Mouse (Mus musculus): ENCODE measurements around the gene Slc28a1. TPM values are rescaled to one million over a fixed set of nuclear protein-coding genes. Genes with fewer than 3 reads are reported as not detected.

The Slc28a1 gene
- total and polyA plus RNA-seq, 3 experiments, result not detected

- TF ChIP-seq MAFK (IDR thresholded peaks at IDR 0.05; ENCODE audit: borderline replicate concordance, low read depth, low read length) (no peak), MYC (IDR thresholded peaks at IDR 0.05; ENCODE audit: low read depth, low read length) (no peak), USF2 (IDR thresholded peaks at IDR 0.05; ENCODE audit: borderline replicate concordance in 1 of 2, insufficient read depth in 1 of 2, low read depth in 1 of 2, low read length in 2 of 2) (no peak), UBTF (IDR thresholded peaks at IDR 0.05; ENCODE audit: borderline replicate concordance, insufficient read depth, low read depth, low read length) (no peak), MYB (IDR thresholded peaks at IDR 0.05; ENCODE audit: low read depth, low read length) (no peak), POLR2AphosphoS2 (IDR thresholded peaks at IDR 0.05; ENCODE audit: low read length) (no peak), ZKSCAN1 (IDR thresholded peaks at IDR 0.05; ENCODE audit: low read depth, low read length) (no peak), MEF2A (IDR thresholded peaks at IDR 0.05; ENCODE audit: extremely low read depth, insufficient replicate concordance, low read depth, low read length, poor library complexity, severe bottlenecking) (no peak), CHD2 (IDR thresholded peaks at IDR 0.05; ENCODE audit: low read length) (no peak), ETS1 (IDR thresholded peaks at IDR 0.05; ENCODE audit: low read depth, low read length) (no peak), EP300 (IDR thresholded peaks at IDR 0.05; ENCODE audit: low read depth in 1 of 2, low read length in 2 of 2) (no peak), CTCF (IDR thresholded peaks at IDR 0.05 in 2 of 3, conservative IDR thresholded peaks at IDR 0.05 in 1 of 3; ENCODE audit: control insufficient read depth in 1 of 3, insufficient read depth in 1 of 3, low read depth in 2 of 3, low read length in 3 of 3, poor library complexity in 1 of 3, severe bottlenecking in 1 of 3) (no peak), ZC3H11A (IDR thresholded peaks at IDR 0.05; ENCODE audit: low read depth, low read length) (no peak), SMC3 (IDR thresholded peaks at IDR 0.05; ENCODE audit: low read depth, low read length) (no peak), SIN3A (IDR thresholded peaks at IDR 0.05; ENCODE audit: low read length) (no peak), RAD21 (IDR thresholded peaks at IDR 0.05; ENCODE audit: low read depth, low read length) (no peak), JUND (IDR thresholded peaks at IDR 0.05; ENCODE audit: low read depth, low read length) (no peak), ZMIZ1 (IDR thresholded peaks at IDR 0.05; ENCODE audit: low read depth, low read length) (no peak), E2F4 (IDR thresholded peaks at IDR 0.05; ENCODE audit: borderline replicate concordance, low read depth, low read length) (no peak)
- H3K27ac ChIP-seq (ENCODE audit: control insufficient read depth, low read depth, low read length), result no peak overlapping the region
- H3K27me3 ChIP-seq (ENCODE audit: control insufficient read depth in 1 of 2, insufficient read depth in 2 of 2, low read length in 2 of 2), result peaks cover 5 to 8% of the 10 kb centered on the region in 2 experiments
- H3K4me3 ChIP-seq (ENCODE audit: control insufficient read depth in 1 of 2, insufficient read depth in 1 of 2, low read depth in 2 of 2, low read length in 2 of 2), result no peak overlapping the region
- no peaks in the 10 kb centered on the region for H3K36me3 ChIP-seq (ENCODE audit: control insufficient read depth in 1 of 2, insufficient read depth in 2 of 2, low read length in 2 of 2)
- H3K9ac ChIP-seq (ENCODE audit: control insufficient read depth, low read depth, low read length, poor library complexity, severe bottlenecking), result no peak overlapping the region
- no peak for DNase-seq (ENCODE audit: low read depth, low spot score)
- peaks cover 2 to 3% of the 10 kb centered on the region in 2 experiments; a peak in 2 of 4 replicates for H3K4me1 ChIP-seq (ENCODE audit: control insufficient read depth in 1 of 2, insufficient read depth in 2 of 2, low read length in 2 of 2)
- no peaks in the 10 kb centered on the region for H3K9me3 ChIP-seq (replicated peaks; ENCODE audit: insufficient read depth, low read length)
- no peaks in the 10 kb centered on the region for H3K79me2 ChIP-seq (ENCODE audit: control insufficient read depth, insufficient read depth, low read length, poor library complexity)
Measured at GRCm38 (mm10) chr7:81077009-81077408, 37.6 kb upstream of the Slc28a1 start.

GRCm38 (mm10) chr7:81078740-81079139, 35.9 kb upstream of the Slc28a1 start:
- DNase-seq (ENCODE audit: low read depth, low spot score), result no peak
- Histone ChIP-seq H3K4me1 (ENCODE audit: control insufficient read depth in 1 of 2, insufficient read depth in 2 of 2, low read length in 2 of 2) (peaks cover 2 to 3% of the 10 kb centered on the region in 2 experiments; a peak in 2 of 4 replicates), H3K4me3 (ENCODE audit: control insufficient read depth in 1 of 2, insufficient read depth in 1 of 2, low read depth in 2 of 2, low read length in 2 of 2) (no peak overlapping the region), H3K36me3 (ENCODE audit: control insufficient read depth in 1 of 2, insufficient read depth in 2 of 2, low read length in 2 of 2) (no peaks in the 10 kb centered on the region), H3K27ac (ENCODE audit: control insufficient read depth, low read depth, low read length) (no peak overlapping the region), H3K9ac (ENCODE audit: control insufficient read depth, low read depth, low read length, poor library complexity, severe bottlenecking) (no peak overlapping the region), H3K9me3 (replicated peaks; ENCODE audit: insufficient read depth, low read length) (no peaks in the 10 kb centered on the region), H3K79me2 (ENCODE audit: control insufficient read depth, insufficient read depth, low read length, poor library complexity) (no peaks in the 10 kb centered on the region), H3K27me3 (ENCODE audit: control insufficient read depth in 1 of 2, insufficient read depth in 2 of 2, low read length in 2 of 2) (peaks cover 12 to 17% of the 10 kb centered on the region in 2 experiments)
- TF ChIP-seq ZNF384 (IDR thresholded peaks at IDR 0.05; ENCODE audit: low read depth, low read length) (no peak), NRF1 (IDR thresholded peaks at IDR 0.05; ENCODE audit: insufficient read depth, low read depth, low read length, poor library complexity, severe bottlenecking) (no peak), TAL1 (IDR thresholded peaks at IDR 0.05; ENCODE audit: low read length) (no peak), USF1 (IDR thresholded peaks at IDR 0.05; ENCODE audit: low read depth, low read length) (no peak), MYB (IDR thresholded peaks at IDR 0.05; ENCODE audit: low read depth, low read length) (no peak), GATA1 (IDR thresholded peaks at IDR 0.05; ENCODE audit: low read depth, low read length) (no peak), ZKSCAN1 (IDR thresholded peaks at IDR 0.05; ENCODE audit: low read depth, low read length) (no peak), MAZ (IDR thresholded peaks at IDR 0.05; ENCODE audit: low read depth, low read length) (no peak), MAX (IDR thresholded peaks at IDR 0.05; ENCODE audit: low read length) (no peak), BHLHE40 (IDR thresholded peaks at IDR 0.05; ENCODE audit: borderline replicate concordance, low read depth, low read length) (no peak), MXI1 (IDR thresholded peaks at IDR 0.05; ENCODE audit: low read depth, low read length) (no peak), UBTF (IDR thresholded peaks at IDR 0.05; ENCODE audit: borderline replicate concordance, insufficient read depth, low read depth, low read length) (no peak), MAFK (IDR thresholded peaks at IDR 0.05; ENCODE audit: borderline replicate concordance, low read depth, low read length) (no peak), ETS1 (IDR thresholded peaks at IDR 0.05; ENCODE audit: low read depth, low read length) (no peak), USF2 (IDR thresholded peaks at IDR 0.05; ENCODE audit: borderline replicate concordance in 1 of 2, insufficient read depth in 1 of 2, low read depth in 1 of 2, low read length in 2 of 2) (no peak), RCOR1 (IDR thresholded peaks at IDR 0.05; ENCODE audit: low read depth, low read length) (no peak), CTCF (IDR thresholded peaks at IDR 0.05 in 2 of 3, conservative IDR thresholded peaks at IDR 0.05 in 1 of 3; ENCODE audit: control insufficient read depth in 1 of 3, insufficient read depth in 1 of 3, low read depth in 2 of 3, low read length in 3 of 3, poor library complexity in 1 of 3, severe bottlenecking in 1 of 3) (no peak), GABPA (IDR thresholded peaks at IDR 0.05; ENCODE audit: low read depth, low read length) (no peak)

All from MEL (cell line).